16 mouse cellular contexts compared by ENCODE assay signal in the genomic region with DNA sequence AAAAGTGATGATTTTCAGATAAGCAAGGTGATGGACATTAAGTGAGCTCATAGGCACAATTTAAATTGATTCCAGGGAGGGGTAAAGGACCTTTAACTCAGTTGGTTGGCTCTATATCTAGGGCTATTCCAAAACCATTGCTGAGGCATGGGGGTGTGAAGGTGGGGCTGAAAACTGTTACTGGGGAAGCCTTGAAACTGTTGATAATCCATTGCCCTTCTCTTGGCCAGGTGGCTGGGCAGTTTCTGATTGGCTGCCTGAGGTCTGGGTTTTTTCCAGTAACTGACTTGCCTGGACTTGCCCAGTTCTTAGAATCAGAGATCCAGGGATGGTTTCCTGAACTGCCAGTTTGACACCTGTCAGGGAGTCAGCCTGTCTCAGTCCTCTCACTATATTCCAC.
"Had no signal": no experiment of that assay in that cellular context is flagged by ENCODE, and none has a peak within 500 bp of the region (broad histone marks: within the 10 kb centered on the region; RNA-seq: fewer than 3 reads in every experiment).

No protein-coding gene starts in this region.

- H3K36me3 ChIP-seq: neural tube, embryonic 12.5 days; neural tube, embryonic 13.5 days; neural tube, embryonic 15.5 days; stomach, embryonic 15.5 days had no signal

- H3K9ac ChIP-seq: neural tube, embryonic 12.5 days; neural tube, embryonic 13.5 days; neural tube, embryonic 15.5 days; stomach, embryonic 15.5 days had no signal

- H3K9me3 ChIP-seq: neural tube, embryonic 12.5 days; neural tube, embryonic 13.5 days; neural tube, embryonic 15.5 days; stomach, embryonic 15.5 days had no signal

- H3K27me3 ChIP-seq: neural tube, embryonic 12.5 days; neural tube, embryonic 13.5 days; neural tube, embryonic 15.5 days; stomach, embryonic 15.5 days had no signal

- H3K4me3 ChIP-seq: neural tube, embryonic 12.5 days; neural tube, embryonic 13.5 days; neural tube, embryonic 15.5 days; stomach, embryonic 15.5 days had no signal

- H3K4me2 ChIP-seq: neural tube, embryonic 12.5 days; neural tube, embryonic 13.5 days; neural tube, embryonic 15.5 days; stomach, embryonic 15.5 days had no signal

- DNase-seq: retina, postnatal 1 day; right cerebral cortex, adult 18-20 months; right cerebral cortex, postnatal 14 days; right cerebral cortex, postnatal 25 days; spleen, adult 18-20 months; thymus, adult 18-20 months; thymus, adult 2 months; thymus, postnatal 14 days; thymus, postnatal 25 days; thymus, postnatal 36 days; thymus, postnatal 4 days had no signal

- H3K4me1 ChIP-seq: neural tube, embryonic 12.5 days; neural tube, embryonic 13.5 days; neural tube, embryonic 15.5 days; stomach, embryonic 15.5 days had no signal

- H3K27ac ChIP-seq: neural tube, embryonic 12.5 days; neural tube, embryonic 13.5 days; neural tube, embryonic 15.5 days; stomach, embryonic 15.5 days; stomach, postnatal 0 days had no signal
